Mouse (Mus musculus) CH12F3 (cell line): ENCODE results near the gene B3gnt2.

Experiments used
- in situ Hi-C: fragments of 300-500 bp; cut with MboI; formaldehyde crosslinking; loops from 2 replicates; pipeline ENCODE4 v1.14.3; 2020; ENCODE audit warnings: low sequenced_read_pairs

Gene B3gnt2

DNA sequence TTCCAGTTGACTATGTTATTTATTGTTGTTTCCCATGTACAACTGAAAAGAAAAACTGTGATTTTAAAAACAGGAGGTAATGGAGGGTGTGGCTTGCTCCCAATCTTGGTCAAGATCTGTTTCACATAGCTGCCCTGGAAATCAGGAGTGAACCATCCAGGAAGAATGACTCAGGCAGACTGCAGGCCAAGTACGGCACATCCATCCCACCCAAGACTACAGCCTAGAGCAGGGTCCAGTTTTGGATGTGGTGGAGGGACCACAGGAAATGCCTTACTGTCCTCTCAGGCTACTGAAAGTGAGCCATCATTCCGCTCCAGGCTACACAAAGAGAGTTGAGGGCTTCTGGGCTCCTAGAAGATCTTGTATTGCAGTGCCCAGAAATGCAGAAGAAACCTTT, 80.0 kb downstream of the B3gnt2 start:
- in situ Hi-C loops, result no loop called here

DNA sequence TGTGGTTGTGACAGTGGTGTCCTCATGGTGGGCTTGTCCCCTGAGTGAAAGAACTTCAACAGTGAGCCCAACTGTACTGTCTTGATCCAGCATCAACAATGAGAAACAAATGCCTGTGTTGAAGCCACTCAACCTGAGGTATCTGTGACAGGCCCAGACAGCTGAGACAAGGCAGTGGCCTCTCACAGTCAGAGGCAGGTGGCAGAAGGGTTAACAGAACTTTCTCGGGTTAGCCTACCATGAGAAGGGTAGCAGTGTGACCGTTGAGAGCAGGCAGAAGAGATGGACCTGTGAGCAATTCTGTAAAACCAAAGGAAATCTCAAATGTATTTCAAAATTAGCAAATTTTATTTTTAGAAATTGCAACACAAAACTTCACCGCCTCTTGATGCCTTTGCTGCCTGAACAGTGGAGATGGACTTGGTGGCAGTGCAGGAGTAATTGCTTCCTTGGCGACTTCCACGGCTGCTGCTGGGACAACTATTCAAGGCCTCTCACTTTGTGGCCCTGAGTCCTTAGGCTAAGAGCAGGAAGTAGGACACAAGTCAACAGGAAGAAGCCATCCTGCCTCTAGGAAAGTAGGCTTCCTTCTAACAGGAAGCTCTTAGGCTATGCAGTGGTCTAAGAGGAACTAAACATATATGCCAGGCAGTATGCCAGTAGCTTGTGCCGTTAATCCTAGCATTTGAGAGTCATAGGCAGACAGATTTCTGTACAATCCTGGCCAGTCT, 80.8 kb downstream of the B3gnt2 start:
- in situ Hi-C loops, result no loop called here

DNA sequence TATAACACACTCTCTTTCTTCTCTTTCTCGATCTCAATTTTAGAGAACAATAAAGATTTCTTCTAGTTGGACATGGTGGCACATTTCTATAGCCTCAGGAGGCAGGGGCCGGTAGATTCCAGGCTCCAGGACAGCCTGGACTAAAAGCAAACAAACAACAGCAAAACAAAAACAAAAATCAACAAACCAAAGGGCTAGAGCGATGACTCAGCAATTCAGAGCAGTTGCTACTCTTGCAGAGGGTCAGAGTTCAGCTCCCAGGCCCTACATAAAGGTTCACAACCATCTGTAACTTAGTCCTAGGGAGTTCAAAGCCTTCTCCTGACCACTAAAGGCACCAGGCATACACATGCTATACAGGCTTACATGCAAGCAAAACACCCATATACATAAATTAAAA, 82.2 kb downstream of the B3gnt2 start:
- in situ Hi-C loops, result no loop called here

DNA sequence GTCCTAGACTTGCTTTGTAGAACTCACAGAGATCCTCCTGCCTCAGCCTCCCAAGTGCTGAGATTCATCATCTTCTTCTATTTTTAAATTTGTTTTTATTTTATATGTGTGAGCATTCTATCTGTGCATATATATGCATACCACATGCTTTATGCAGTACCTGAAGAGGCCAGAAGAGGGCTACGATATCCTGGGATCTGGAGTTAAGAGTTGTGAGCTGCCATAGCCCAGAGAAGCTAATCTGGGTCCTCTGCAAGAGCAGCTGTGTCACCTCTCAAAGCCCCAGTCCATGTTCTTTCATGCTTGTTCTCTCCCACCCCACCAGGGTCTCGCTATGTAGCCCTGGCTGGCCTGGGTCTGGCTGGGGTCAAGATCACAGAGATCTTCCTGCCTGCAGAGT, 83.2 kb downstream of the B3gnt2 start:
- in situ Hi-C loops, result no loop called here

DNA sequence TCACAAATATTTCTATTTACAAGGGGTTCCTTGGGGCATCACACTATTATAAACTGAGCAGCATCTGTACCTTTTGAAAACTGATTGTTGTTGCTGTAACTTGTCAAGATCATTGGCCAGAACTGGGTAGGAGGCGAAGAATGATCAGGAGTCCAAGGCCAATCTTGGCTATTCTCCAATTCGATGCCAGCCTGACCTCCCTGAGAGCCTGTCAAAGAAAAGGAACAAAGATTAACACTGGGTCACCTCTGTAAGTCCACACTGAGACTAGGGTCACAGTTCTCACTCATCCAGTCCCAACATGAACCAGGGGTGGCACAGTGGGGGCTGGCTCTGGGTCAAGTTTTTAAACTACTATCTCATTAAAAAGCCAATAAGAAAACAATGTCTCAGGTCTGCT, 85.9 kb downstream of the B3gnt2 start:
- in situ Hi-C loops, result no loop called here

DNA sequence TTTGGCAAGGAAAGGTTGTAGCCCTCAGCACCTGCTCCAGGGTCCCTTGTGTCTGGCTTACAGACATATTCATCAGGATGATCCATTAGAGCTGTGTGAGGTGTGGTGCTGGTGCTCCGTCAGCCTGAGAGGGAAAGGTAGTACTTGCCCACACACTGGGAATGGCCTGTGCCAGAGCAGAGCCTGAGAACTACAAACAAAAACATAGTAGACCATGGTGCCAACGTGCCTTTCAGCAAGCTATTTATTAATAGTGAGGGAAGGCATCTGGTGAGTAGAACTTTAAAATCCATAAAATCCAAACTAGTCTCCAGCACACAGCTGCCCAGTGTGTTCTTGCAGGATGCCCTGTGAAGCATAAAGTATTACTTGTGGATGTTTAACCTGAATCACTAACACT, 94.5 kb downstream of the B3gnt2 start:
- in situ Hi-C loops, result no loop called here

DNA sequence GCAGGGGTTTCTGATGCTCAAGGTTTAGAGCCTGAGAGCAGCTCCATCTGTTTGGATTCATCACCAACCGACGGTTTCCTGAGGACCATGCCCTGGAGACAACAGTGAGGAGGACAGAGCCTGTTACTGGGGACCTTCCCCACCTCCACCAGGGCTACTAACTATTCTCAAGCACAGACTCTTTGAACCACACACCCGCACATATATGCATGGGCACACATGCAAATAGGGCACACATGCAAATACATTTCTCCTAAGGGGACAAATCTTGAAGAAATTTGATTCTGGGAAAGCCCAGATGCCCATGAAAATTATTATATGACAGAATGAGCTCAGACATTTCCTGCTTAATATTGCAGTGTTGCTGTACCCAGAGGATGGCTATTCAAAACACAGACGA, 95.3 kb downstream of the B3gnt2 start:
- in situ Hi-C loops, result no loop called here

DNA sequence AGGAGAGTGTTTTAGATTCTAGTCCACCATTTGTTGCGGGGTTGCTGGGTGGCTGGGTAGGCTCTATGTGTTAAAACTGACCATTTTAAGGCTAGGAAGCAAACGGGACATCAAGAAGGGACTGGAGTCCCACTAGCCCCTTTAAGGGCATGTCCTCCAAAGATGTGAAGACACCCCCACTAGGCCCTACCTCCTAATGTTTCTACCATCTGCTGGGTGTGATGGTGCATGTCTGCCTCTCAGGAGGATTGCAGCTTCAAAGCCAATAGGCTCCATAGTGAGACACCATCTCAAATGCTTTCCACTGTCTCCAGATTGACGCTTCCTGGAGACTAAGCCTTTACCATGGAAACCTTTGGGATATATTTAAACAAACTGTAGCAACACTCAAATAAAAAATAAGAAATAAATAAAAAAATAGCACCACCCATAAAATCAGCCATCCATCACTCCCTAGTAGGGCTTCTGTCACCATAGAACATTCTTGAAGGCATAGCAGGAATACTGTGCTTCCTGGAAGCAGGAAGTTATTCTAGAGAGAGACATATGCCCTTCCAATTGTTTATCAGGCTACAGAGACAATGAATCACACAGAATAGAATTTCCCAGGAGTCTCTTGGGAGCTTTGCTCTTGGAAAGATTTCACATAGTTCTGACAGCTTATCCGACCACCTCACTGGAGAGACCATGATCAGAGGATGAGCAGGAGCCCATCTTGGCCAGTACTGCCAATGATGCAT, 97.0 kb downstream of the B3gnt2 start:
- in situ Hi-C loops, result no loop called here

DNA sequence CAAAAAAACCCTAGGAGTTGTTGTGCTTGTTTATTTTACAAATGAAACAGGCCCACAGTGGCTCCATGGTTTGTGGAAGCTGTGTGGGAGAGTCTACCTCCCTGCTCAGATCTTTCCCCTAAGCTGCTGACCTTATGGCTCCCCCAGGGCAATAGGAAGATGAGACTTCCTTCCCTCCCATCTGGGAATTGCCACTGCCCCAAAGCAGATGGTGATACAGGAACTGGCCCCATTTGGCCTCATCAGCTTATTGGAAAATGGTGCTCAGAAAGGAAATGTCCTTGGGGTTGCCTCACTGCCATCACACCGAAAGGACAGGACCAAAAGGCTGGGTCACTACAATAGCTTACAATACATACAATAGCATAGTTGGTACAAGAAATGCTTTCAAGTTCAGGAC, 97.7 kb downstream of the B3gnt2 start:
- in situ Hi-C loops, result no loop called here

DNA sequence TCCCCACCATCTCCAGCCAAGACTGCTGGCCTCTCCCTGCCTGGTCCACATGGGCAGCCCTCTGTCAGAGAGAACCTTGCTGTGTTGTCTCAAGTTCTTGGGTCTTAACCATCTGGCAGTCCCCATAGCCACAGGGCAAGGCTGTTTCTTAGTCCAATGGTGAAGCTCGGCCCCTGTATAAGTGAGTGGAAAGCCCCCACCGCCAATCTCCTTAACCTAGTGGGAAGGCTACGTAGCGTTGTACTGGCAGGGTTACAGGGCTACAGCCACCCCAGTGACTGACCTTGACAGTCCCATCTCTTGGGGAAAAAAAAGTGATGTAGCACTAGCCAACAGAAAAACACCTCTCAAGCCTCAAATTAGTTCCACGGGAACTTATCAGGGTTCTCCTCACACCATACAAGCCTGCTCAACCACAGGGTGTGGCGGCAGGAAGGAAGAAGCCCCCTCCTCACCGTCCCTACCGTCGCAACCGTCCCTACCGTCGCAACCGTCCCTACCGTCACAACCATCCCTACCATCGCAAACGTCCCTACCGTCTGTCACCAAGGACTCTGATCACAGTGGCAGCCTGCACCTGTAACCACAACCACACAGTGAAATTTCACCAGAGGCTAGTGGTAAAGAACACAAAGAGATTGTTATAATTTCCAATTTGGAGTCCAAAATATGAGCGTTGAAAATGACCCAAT, 98.4 kb downstream of the B3gnt2 start:
- in situ Hi-C loops, result no loop called here

DNA sequence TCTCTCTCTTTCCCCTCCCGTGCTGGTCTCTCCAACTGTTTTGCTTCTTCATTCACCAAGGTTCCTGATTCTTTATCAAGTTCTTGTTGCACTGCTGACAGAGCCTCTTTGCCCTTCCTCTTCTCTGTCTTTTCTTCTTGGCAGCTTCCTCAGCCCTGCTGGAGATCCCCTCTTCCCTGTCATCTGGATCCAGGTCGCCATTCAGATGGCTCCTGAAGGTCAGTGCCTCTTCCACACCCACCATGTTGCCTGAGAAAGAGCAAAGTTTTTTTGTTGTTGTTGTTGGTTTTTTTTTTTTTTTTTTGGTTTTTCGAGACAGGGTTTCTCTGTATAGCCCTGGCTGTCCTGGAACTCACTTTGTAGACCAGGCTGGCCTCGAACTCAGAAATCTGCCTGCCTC, 101.0 kb downstream of the B3gnt2 start:
- in situ Hi-C loops, result no loop called here

DNA sequence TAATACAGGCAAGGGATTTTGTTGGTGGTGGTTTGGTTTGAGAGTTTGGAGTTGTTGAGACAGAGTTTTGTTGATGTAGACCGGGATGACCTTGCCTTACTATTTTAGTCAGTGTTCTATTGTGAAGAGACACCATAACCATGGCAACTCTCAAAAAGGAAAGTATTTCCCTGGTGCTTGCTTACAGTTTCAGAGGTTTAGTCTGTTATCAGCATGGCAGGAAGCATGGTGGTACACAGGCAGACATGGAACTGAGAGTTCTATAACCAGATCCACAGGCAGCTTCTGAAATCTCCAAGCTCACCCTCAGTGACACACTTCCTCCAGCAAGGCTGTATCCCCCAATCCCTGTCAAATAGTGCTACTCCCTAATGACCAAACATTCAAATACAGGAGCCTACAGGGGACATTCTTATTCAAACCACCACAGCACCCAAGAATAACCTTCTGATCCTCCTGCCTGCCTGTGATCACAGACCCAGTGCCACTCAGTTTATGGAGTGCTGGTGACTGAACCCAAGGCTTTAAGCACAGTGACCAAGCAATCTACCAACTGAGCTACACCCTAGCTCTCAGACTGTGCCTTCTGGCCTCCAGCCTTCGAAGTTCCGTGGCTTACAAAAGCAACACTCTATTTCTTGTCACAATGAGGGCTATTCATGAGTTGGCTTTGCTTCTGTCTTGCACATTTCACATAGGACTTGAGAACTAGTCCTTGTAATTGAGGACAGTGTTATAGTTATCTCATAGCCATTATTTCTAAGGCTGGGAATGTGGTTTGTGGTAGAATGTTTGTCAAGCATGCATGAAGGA, 104.4 kb downstream of the B3gnt2 start:
- in situ Hi-C loops, result no loop called here

DNA sequence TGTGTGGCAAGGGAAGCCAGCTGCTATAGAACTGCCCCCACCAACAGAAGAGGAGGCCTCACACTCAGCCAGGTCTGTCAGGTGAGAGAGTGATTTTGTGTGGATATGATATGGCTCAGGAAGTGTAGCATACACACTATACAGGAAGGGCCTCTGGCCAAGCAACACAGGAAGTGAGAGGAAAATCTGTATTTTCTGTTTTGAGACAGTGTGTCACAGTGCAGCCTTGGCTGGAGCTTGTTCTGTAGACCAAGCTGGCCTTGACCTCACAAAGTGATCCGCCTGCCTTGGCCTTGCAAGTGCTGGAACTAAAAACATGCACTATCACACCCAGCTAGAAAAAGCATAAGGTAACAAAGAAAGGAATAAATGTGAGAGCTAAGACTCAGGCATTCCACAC, 105.6 kb downstream of the B3gnt2 start:
- in situ Hi-C loops, result no loop called here

DNA sequence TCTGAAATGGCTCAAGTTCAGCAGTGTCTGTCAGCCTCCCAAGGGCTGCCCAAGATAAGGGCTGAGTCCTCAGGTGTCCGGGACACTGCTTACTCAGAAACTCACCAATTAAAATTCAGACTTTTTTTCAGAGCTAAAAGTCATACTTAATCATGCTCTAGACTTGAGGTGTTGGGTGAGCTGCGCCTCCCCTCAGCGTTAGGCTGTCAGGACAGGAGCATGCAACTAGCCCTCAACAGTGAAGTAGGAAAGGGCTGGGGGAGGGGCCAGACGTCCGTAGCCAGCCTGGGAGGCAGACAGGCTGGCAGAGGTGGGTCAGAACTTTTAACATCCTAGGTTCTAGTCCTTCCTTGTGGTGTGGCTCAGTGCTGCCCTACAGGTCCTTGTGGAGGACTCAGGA, 108.2 kb downstream of the B3gnt2 start:
- in situ Hi-C loops, result no loop called here

DNA sequence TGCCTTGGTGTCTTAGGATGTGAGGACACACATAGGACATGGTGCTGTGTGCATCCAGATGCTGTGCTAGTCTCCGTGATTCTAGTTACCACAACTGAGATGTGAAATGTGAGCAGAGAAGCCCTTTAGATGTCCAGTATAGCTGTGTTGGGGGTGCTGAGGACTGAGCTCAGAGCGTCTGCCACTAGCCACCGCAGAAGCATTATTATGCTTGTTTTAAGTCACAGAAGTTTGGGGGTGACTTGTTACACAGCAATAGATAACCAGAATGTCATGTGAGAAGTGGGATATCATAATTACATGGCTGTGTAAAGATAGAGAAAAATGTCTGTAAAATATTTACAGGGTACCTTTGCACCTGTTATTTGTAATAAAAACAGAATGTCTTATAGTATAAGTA, 109.2 kb downstream of the B3gnt2 start:
- in situ Hi-C loops, result no loop called here

DNA sequence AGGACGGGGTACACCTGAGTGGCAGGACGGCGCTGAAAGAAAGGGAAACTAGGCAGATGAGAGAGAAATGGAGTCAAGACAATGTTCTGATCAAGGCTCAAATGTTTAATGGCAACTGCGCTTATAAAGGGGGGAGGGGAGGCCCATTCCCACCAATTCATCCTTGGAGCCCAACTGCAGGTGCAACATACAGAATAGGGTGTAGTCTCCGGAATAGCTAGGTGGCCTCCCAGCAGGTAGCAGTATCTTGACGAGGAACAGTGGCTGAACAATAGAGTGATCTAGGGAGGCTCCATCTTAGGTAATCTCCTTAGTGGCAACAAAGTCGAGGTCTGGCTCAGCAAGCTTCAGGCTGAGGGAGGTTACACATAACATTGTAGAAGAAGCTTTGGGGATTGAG, 113.4 kb downstream of the B3gnt2 start:
- in situ Hi-C loops, result no loop called here

DNA sequence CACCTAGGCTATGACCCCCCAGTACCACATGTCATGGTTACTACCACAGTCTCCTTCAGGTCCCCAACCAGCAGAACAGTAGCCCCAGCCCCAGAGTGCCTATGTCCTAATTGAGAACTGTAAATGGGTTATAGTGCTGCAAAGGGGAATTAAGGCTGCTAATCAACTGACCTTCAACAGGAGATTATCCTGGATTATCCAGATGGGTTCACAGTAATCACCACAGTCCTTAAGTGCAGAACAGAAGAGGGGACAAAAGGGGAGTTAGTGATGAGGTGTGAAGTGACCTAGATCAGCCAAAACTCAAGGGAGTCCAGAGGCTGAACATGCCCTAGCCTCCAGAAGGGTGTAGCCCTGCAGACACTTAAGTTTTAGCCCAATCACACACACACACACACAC, 115.4 kb downstream of the B3gnt2 start:
- in situ Hi-C loops, result no loop called here

DNA sequence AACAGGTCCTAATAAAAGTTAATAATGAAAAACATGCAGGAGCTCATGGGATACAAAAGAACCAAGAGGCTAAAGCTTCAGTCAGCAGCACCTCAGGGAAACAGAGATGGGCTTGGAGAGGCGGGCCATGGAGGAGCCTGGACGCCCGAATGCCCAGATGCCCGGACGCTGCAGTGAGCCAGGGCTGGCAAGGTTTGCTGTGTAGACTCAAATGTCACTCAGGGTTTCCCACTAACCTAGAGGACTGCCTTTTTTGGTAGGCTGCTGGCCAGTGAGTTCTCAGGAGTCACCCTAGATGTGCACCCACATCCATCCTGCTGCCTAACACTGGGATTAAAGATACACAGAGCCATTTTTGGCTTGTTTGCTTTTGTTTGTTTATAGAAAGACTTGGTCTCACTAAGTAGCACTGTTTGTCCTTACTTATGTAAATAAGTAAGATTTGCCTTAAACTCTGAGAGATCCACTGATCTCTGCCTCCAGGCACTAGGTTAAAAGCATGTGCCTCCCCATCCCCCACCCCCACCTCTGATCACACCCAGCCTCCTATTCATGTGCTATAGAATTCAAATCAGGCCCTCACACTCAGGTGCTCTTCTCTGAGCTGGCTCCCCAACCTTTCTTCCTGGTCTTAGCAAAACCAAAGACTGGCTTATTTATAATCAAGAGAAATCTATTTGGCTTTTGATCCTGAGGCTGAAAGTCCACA, 117.0 kb downstream of the B3gnt2 start:
- in situ Hi-C loops, result no loop called here

DNA sequence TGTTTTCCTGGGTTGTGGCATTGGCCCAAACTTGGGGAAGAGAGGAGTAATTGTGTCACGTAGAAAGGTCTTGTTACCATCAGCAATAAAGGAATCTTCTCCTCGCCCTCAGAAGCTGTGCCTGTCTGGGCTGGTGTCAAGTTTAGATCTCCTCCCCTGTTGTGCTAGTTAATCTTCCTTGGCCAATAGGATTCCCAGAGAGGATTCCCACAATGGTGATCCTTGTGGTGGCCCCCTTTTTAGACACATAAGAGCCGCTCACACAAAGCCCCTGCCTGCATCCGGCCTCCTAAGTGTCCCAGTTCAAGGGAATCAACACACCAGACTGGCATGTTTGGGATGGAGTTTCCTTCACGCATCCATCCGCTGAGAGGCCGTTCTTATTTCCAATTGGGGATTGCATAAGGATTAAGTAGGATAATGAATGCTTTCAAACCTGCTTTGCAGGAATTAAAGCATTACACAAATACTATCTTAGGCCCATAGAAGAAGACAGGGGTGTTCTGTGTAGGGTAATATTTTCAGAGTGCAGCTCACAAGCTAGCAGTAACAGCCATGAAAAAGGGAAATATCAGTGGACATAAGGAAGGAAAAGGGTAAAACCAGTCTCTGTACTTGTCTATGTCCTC, 118.6 kb downstream of the B3gnt2 start:
- in situ Hi-C loops, result no loop called here

DNA sequence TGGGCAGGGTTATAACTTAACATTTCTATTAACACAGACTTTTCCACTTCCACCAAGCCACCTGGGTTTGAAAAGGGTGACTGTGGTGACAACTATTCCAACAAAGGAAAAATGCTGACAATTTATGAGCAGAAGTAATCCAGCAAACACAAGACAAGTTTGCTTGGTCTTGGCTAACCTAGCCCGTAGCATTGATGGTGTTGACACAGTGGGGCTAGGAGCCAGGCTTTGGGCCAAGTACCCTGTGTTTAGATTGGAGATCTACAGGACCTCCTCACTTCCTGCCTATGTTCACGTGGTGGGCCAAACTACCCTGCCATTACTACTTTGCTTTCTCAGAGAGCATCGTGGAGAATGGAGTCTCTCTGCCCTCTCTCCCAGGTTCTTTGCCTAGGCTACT, 119.3 kb downstream of the B3gnt2 start:
- in situ Hi-C loops, result no loop called here
